Mouse (Mus musculus) heart, embryonic 11.5 days (tissue): ENCODE data around the gene Thsd4. TPM values are rescaled to one million over a fixed set of nuclear protein-coding genes. Genes with fewer than 3 reads are reported as not detected.

ENCODE experiments used
- ATAC-seq: fragments of 200-750 bp; cut with Nextera tagmentation; replicated peaks from 2 replicates; pipeline ENCODE4 v1.8.0; 2017; ENCODE audit warnings: moderate library complexity; ENCODE audit not compliant: insufficient number of reproducible peaks, low FRiP score, low TSS enrichment
- H3K27ac ChIP-seq: fragments of 300-500 bp; sonication (generic); 2 replicates; pipeline ENCODE4 v1.5.1; 2014; ENCODE audit warnings: mild to moderate bottlenecking, low read depth, low read length
- H3K27me3 ChIP-seq: fragments of 300-500 bp; sonication (generic); 2 replicates; pipeline ENCODE4 v1.6.1; 2014; ENCODE audit warnings: mild to moderate bottlenecking, low read length, mixed read lengths; ENCODE audit not compliant: control insufficient read depth, insufficient read depth
- H3K36me3 ChIP-seq: fragments of 300-500 bp; sonication (generic); 2 replicates; pipeline ENCODE4 v1.6.1; 2014; ENCODE audit warnings: mild to moderate bottlenecking, low read length, moderate library complexity, mixed read lengths; ENCODE audit not compliant: control insufficient read depth, insufficient read depth
- H3K4me1 ChIP-seq: fragments of 300-500 bp; sonication (generic); 2 replicates; pipeline ENCODE4 v1.6.1; 2014; ENCODE audit warnings: low read length; ENCODE audit not compliant: control insufficient read depth, insufficient read depth
- H3K4me2 ChIP-seq: fragments of 300-500 bp; sonication (generic); 2 replicates; pipeline ENCODE4 v1.6.1; 2014; ENCODE audit warnings: mild to moderate bottlenecking, moderate library complexity
- H3K4me3 ChIP-seq: fragments of 300-500 bp; sonication (generic); 2 replicates; pipeline ENCODE4 v1.5.1; 2014; ENCODE audit warnings: low read depth, low read length
- H3K9ac ChIP-seq: fragments of 300-500 bp; sonication (generic); 2 replicates; pipeline ENCODE4 v1.6.1; 2014; ENCODE audit warnings: mild to moderate bottlenecking, low read depth, low read length, moderate library complexity
- H3K9me3 ChIP-seq: fragments of 300-500 bp; sonication (generic); replicated peaks from 2 replicates; pipeline ENCODE4 v1.6.1; 2016; ENCODE audit warnings: low read length; ENCODE audit not compliant: control insufficient read depth
- WGBS: fragments of 180-500 bp; shearing (Covaris S2); extraction: QIAGEN DNeasy Blood & Tissue Kit; methylation state at CpG from one replicate; pipeline ENCODE4 v1.1.7; 2014; ENCODE audit not compliant: insufficient replicate concordance; 5-methylcytosine and 5-hydroxymethylcytosine counted together
- polyA plus RNA-seq: library from polyadenylated mRNA; unstranded; fragments of >200 nt; fragmentation: Nextera tagmentation; extraction: Ambion mirVana; gene quantifications from 2 replicates; pipeline ENCODE4 v1.2.1, GENCODE M21; 2014

The Thsd4 gene
- polyA plus RNA-seq, 1 experiment from 2014 or later = 14.6 TPM

GRCm38 (mm10) chr9:60218396-60218795, 303.4 kb downstream of the Thsd4 start:
- H3K4me2 ChIP-seq = no peak overlapping the region
- H3K9ac ChIP-seq = no peak overlapping the region
- WGBS = 51% methylated on average over 6 of the region's 6 CpGs
- no peak for ATAC-seq
- H3K4me3 ChIP-seq = no peak overlapping the region
- H3K27me3 ChIP-seq = no peaks in the 10 kb centered on the region
- no peaks in the 10 kb centered on the region for H3K4me1 ChIP-seq
- H3K36me3 ChIP-seq = no peaks in the 10 kb centered on the region
- H3K9me3 ChIP-seq = no peaks in the 10 kb centered on the region
- H3K27ac ChIP-seq = no peak overlapping the region

GRCm38 (mm10) chr9:60216029-60216428, 305.8 kb downstream of the Thsd4 start:
- Histone ChIP-seq H3K36me3 (no peaks in the 10 kb centered on the region), H3K27ac (no peak overlapping the region), H3K27me3 (no peaks in the 10 kb centered on the region), H3K9ac (no peak overlapping the region), H3K9me3 (no peaks in the 10 kb centered on the region), H3K4me3 (no peak overlapping the region), H3K4me2 (no peak overlapping the region), H3K4me1 (no peaks in the 10 kb centered on the region)
- 79% methylated on average over 6 of the region's 6 CpGs for WGBS
- no peak for ATAC-seq

GRCm38 (mm10) chr9:60213111-60213510, 308.7 kb downstream of the Thsd4 start:
- no peak overlapping the region for H3K4me2 ChIP-seq
- H3K36me3 ChIP-seq = no peaks in the 10 kb centered on the region
- no peaks in the 10 kb centered on the region for H3K9me3 ChIP-seq
- H3K4me1 ChIP-seq = no peaks in the 10 kb centered on the region
- 82% methylated on average over 1 of the region's 1 CpGs for WGBS
- H3K9ac ChIP-seq = no peak overlapping the region
- no peaks in the 10 kb centered on the region for H3K27me3 ChIP-seq
- no peak overlapping the region for H3K4me3 ChIP-seq
- ATAC-seq = no peak
- no peak overlapping the region for H3K27ac ChIP-seq

- WGBS = 87% methylated on average over 1 of the region's 1 CpGs
- no peak overlapping the region for H3K27ac ChIP-seq
- no peaks in the 10 kb centered on the region for H3K27me3 ChIP-seq
- no peak for ATAC-seq
- no peaks in the 10 kb centered on the region for H3K36me3 ChIP-seq
- no peak overlapping the region for H3K4me3 ChIP-seq
- no peaks in the 10 kb centered on the region for H3K9me3 ChIP-seq
- no peak overlapping the region for H3K4me2 ChIP-seq
- no peaks in the 10 kb centered on the region for H3K4me1 ChIP-seq
- no peak overlapping the region for H3K9ac ChIP-seq
Observed at GRCm38 (mm10) chr9:60208843-60209242, 313.0 kb downstream of the Thsd4 start.

GRCm38 (mm10) chr9:60203141-60203540, 318.7 kb downstream of the Thsd4 start:
- no peaks in the 10 kb centered on the region for H3K27me3 ChIP-seq
- H3K9ac ChIP-seq = no peak overlapping the region
- no peak overlapping the region for H3K4me2 ChIP-seq
- H3K9me3 ChIP-seq = no peaks in the 10 kb centered on the region
- 72% methylated on average over 7 of the region's 7 CpGs for WGBS
- no peak for ATAC-seq
- H3K36me3 ChIP-seq = no peaks in the 10 kb centered on the region
- H3K4me3 ChIP-seq = no peak overlapping the region
- H3K27ac ChIP-seq = no peak overlapping the region
- no peaks in the 10 kb centered on the region for H3K4me1 ChIP-seq

- no peaks in the 10 kb centered on the region for H3K27me3 ChIP-seq
- H3K4me1 ChIP-seq = no peaks in the 10 kb centered on the region
- H3K9me3 ChIP-seq = no peaks in the 10 kb centered on the region
- H3K36me3 ChIP-seq = no peaks in the 10 kb centered on the region
- WGBS = 69% methylated on average over 2 of the region's 2 CpGs
- H3K27ac ChIP-seq = no peak overlapping the region
- H3K4me2 ChIP-seq = no peak overlapping the region
- ATAC-seq = no peak
- H3K9ac ChIP-seq = no peak overlapping the region
- H3K4me3 ChIP-seq = no peak overlapping the region
Observed at GRCm38 (mm10) chr9:60200436-60200835, 321.4 kb downstream of the Thsd4 start.

- H3K9ac ChIP-seq = no peak overlapping the region
- no peaks in the 10 kb centered on the region for H3K36me3 ChIP-seq
- H3K4me1 ChIP-seq = no peaks in the 10 kb centered on the region
- H3K9me3 ChIP-seq = no peaks in the 10 kb centered on the region
- 75% methylated on average over 12 of the region's 12 CpGs for WGBS
- no peaks in the 10 kb centered on the region for H3K27me3 ChIP-seq
- H3K27ac ChIP-seq = no peak overlapping the region
- no peak overlapping the region for H3K4me3 ChIP-seq
- no peak overlapping the region for H3K4me2 ChIP-seq
- no peak for ATAC-seq
Observed at GRCm38 (mm10) chr9:60198530-60199200, 323.2 kb downstream of the Thsd4 start.

GRCm38 (mm10) chr9:60195502-60195901, 326.3 kb downstream of the Thsd4 start:
- H3K27ac ChIP-seq = no peak overlapping the region
- WGBS = 82% methylated on average over 2 of the region's 2 CpGs
- peaks cover 12% of the 10 kb centered on the region for H3K4me1 ChIP-seq
- H3K4me3 ChIP-seq = no peak overlapping the region
- H3K4me2 ChIP-seq = no peak overlapping the region
- no peaks in the 10 kb centered on the region for H3K27me3 ChIP-seq
- no peaks in the 10 kb centered on the region for H3K9me3 ChIP-seq
- no peak for ATAC-seq
- no peak overlapping the region for H3K9ac ChIP-seq
- H3K36me3 ChIP-seq = no peaks in the 10 kb centered on the region

GRCm38 (mm10) chr9:60194905-60195304, 326.9 kb downstream of the Thsd4 start:
- Histone ChIP-seq H3K9me3 (no peaks in the 10 kb centered on the region), H3K9ac (no peak overlapping the region), H3K27me3 (no peaks in the 10 kb centered on the region), H3K4me1 (peaks cover 12% of the 10 kb centered on the region), H3K27ac (no peak overlapping the region), H3K4me3 (no peak overlapping the region), H3K36me3 (no peaks in the 10 kb centered on the region), H3K4me2 (no peak overlapping the region)
- WGBS = 75% methylated on average over 6 of the region's 6 CpGs
- no peak for ATAC-seq
